In the genomic region with DNA sequence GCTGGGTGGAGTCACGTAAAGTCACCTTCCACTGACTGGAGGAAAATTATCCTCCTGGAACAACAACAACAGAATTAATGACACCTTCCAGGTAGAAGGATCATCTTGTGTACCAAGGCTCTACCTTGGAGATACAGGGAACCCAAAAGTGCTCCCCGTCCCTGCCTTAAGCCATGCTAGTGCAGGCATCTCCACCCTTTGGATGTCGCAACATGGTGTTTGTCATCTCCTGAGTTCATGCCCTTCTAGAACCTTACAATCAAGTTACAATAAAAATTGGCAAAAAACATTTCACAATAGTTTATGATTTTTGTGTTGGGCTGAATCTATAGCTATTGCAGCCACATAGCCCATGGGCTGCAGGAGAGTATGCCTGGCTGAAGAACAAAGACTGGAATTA, we compare ENCODE assay signal across 15 mouse cellular contexts.
"Had no signal": no experiment of that assay in that cellular context is flagged by ENCODE, and none has a peak within 500 bp of the region (broad histone marks: within the 10 kb centered on the region; RNA-seq: fewer than 3 reads in every experiment).

No protein-coding gene starts in this region.

- H3K36me3 ChIP-seq: neural tube, embryonic 15.5 days; stomach, embryonic 15.5 days had no signal

- H3K27me3 ChIP-seq: neural tube, embryonic 15.5 days; stomach, embryonic 15.5 days had no signal

- H3K27ac ChIP-seq: neural tube, embryonic 15.5 days; stomach, embryonic 15.5 days; stomach, postnatal 0 days had no signal

- H3K9ac ChIP-seq: neural tube, embryonic 15.5 days; stomach, embryonic 15.5 days had no signal

- DNase-seq: retina, postnatal 1 day; right cerebral cortex, adult 18-20 months; right cerebral cortex, postnatal 14 days; right cerebral cortex, postnatal 25 days; right cerebral cortex, postnatal 4 days; spleen, adult 18-20 months; thymus, adult 18-20 months; thymus, adult 2 months; thymus, postnatal 14 days; thymus, postnatal 25 days; thymus, postnatal 36 days; thymus, postnatal 4 days had no signal

- H3K4me3 ChIP-seq: neural tube, embryonic 15.5 days; stomach, embryonic 15.5 days had no signal

- H3K4me1 ChIP-seq: neural tube, embryonic 15.5 days had no signal

- H3K4me2 ChIP-seq: neural tube, embryonic 15.5 days; stomach, embryonic 15.5 days had no signal

- H3K9me3 ChIP-seq: neural tube, embryonic 15.5 days; stomach, embryonic 15.5 days had no signal
